Mouse (Mus musculus) layer of hippocampus, postnatal 14 days (tissue): ENCODE results near the gene Ly6g5b. TPM values are rescaled to one million over a fixed set of nuclear protein-coding genes. Genes with fewer than 3 reads are reported as not detected.
A peak's percentile ranks its signal among the peaks of the same experiment; 100 is the strongest.
"Not testable (repeated sequence)": the region's sequence is repeated elsewhere in the genome, so short reads cannot be mapped to it uniquely, and the experiment has no call there.

Experiments
- DNase-seq, 2 experiments: peaks; one replicate each; pipeline ENCODE4 v3.0.0; 2021 to 2022; ENCODE audit warnings: low spot score in 2 of 2, mixed read lengths in 1 of 2
- total RNA-seq, 2 experiments: library from RNA; stranded (reverse); gene quantifications; 2 replicates each; pipeline ENCODE4 v1.2.3; 2021

Gene Ly6g5b
- total RNA-seq, 2 experiments from 2014 or later, result 0.67 to 0.74 TPM

DNA sequence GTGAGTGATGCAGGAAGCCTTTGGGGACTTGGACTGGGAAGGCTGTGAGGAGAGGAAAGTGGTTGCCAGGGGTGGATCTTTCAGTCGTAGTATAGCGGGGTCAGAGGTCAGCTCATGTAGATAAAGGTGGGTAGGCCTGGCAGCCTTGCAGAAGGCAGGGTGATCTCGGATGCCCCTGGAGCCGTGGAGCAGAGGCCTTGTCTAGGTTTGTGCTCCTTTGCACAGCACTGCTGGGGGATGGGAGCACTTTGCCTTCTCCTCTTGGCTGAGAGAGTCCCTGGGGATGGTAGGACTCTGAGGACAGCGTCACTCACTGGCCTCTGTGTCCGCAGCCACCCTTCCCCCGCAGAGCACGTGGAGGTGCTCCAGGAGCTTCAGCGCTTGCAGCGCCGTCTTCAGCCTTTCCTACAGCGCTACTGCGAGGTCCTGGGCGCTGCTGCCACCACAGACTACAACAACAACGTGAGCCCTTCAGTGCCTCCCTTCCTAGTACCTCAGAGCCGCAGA lies 25.3 kb upstream of the Ly6g5b start:
- no peak for DNase-seq

DNA sequence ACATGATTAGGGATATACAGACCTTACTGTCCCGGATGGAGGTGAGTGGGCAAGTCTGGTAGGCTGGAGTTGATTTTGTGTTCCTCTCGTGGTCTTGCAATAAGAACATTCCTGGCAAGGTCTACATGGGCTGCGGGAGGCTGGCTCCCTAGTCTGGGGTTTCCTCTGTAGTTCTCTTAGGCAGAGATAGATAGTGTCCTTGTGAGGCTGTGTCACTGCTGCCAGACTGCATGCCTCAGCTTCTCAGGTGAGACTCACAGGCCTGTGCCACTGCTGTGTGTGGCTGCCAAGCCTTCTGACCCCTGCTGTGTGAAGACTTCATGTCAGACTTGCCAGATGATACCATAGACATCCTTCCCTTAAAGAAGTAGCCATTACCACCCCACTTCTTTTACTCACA lies 24.0 kb upstream of the Ly6g5b start:
- no peak for DNase-seq

DNA sequence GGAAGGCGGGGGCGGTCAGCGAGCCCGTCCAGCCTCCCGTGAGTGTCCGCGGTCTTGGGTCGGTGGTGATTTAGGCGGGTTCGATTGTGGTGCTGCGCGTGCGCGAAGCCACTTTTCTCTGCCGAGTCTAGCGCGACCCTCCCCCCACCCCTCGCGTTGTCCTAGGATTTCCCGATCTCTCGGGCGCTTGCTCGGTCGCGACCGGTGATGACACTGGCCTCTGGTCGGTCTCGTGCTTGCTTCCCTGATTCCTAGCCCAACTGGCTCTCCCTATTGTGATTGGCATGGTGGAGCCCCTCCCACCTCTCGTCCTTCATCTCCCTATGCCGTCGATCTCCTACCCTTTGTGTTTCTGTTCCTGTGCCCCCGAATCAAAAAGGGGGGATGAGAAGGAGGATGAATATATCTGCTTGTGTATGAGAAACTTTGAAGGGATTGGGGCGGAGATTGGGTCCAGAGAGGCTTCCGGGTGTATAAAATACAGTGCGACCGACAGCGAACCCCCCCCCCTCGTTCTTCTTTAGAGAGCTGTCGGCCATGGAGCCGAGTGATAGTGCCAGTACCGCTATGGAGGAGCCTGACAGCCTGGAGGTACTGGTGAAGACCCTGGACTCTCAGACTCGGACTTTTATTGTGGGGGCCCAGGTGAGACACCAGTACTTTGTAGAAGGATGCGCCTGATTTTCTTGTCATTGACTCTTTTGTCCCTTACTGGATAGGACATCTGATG lies 20.5 kb upstream of the Ly6g5b start:
- no peak for DNase-seq

DNA sequence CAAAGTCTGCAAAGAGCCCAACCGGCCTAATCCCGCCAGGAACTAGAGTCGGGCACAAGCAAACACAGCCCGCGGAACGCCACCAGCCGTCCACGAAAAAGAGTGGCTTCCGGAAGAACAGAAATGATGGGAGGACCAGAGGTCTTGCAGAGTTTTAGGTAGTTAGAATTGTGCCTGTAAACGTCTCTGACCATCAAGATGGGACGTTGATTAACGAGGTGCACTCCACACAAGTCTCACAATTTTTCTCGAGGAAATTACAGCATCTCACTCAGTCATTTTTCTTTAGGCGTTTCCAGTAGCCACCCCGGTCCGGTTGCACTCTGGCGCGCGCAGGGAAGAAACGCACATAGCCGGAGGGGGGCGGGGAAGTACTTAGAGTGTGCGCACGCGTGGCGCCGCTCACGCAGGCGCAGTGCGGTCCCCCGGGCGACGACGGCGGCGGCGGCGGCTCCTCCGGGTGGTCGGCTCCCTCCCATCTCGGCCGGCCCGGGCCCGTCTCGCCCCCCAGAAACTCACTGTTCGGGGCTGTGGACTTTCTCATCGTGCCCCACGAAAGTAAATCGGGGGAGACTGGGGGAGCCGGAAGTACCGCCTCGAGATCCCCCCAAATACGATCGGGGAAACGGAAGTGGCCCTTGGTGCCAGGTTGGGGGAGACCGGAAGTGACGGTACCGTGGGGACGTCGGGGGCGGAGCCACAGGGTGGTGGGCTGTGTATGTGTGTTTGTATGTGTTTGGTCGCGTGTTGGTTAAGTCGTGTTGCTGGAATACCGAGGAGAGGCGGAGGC lies 19.8 kb upstream of the Ly6g5b start, which contains the start of gene Bag6:
TSS of gene Bag6 (plus strand) at position 378 of the 790 bp plus-strand sequence.
- peak; percentile 95 to 98 for DNase-seq

DNA sequence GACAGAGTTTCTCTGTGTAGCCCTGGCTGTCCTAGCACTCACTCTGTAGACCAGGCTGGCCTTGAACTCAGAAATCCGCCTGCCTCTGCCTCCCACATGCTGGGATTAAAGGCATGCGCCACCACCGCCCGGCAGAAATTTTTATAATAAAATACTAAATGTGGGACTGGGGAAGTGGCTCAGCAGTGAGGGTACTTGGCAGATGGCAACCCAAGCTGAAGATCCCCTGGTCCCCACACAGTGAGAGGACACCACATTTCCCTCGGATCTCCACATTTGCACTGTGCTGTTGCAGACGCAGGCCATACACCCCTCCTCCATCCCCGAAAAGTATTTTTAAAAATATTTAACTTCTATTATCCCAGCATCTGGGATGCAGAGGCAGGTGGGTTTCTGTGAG lies 18.3 kb upstream of the Ly6g5b start:
- no peak for DNase-seq

DNA sequence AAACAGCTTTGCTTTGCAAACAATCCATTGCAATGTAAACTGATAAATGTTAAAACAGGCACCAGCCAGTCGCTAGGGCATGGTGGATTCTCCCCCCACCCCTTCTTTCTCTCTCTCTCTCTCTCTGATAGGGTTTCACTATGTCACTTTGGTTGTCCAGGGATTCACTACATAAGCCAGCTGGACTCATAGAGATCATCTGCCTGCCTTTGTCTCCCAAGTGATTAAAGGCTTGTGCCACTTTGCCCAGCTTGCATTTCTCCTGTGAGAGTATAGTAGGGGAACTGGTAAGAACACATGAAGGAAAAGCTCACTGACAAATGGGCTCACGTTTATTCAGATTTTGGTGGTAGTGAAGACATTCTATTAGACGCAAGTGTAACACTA lies 16.9 kb upstream of the Ly6g5b start:
- no peak for DNase-seq

DNA sequence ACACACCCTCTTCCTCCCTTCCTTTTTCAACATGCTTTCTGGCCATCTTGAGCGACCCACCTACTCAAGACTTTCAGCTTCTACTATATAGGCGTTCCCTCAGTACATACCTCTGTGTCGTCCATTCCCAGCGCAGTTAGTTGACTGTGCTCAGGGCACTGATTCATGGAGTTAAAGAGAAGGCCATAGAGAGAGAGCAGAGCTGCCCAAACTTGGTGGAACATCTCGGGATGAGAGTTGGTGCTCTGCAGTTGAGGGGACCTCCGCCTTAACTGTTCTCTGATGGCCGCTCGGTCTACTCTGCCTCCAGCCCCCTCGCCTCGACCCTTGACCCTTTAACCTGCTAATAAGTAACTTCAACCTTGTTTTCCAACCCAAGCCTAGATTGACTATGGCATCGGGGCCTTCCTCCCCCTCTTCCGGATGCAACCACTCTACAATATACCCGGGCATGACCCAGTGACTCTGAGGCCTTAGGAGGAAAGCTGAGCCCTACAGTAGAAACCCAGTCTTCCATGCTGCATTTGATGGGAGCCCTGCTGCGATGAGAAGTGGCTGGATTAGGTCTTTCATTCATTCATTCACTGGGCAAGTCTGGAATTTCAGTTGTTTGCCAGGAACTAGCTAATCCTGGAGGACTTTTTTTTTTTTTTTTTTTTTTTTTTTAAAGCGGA lies 16.4 kb upstream of the Ly6g5b start, which contains the start of gene Apom:
TSS of gene Apom (minus strand) at position 551 of the 674 bp plus-strand sequence.
- DNase-seq, result no peak

DNA sequence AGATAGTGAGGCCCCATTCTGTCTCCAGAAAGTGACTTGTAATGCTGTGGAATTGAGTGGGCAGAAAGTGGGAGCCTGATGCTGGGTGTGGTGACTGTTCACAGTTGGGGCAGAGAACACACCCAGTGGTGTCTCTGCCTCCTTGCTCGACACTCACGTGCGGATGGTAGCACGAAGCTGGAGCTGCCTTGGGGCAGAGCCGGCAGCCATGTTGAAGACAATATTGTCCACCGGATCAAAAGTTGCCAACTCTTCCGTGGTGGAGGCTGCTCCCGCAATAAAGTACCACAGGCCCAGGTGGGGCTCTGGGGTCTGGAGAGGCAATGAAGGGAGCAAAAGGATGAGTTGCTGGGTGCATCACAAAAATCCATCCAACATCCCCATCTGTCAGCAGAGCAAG lies 15.8 kb upstream of the Ly6g5b start:
- no peak for DNase-seq

DNA sequence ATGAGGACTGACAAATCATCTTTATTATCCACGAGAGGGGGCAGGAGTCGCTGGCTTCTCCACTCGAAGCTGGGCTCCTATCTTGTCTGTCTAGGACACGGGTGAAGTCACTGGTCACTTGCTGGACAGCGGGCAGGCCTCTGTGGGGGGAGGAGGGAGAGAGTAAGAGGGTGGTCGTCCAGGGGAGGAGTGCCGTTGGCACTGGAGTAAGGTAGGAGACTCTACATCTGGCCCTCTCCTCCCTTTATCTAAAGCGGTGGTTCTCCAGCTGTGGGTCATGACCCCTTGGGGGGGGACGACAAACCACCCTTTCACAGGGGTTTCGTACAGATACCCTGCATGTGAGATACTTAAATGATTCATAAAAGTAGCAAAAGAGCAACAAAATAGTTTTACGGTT lies 13.8 kb upstream of the Ly6g5b start:
- no peak for DNase-seq

DNA sequence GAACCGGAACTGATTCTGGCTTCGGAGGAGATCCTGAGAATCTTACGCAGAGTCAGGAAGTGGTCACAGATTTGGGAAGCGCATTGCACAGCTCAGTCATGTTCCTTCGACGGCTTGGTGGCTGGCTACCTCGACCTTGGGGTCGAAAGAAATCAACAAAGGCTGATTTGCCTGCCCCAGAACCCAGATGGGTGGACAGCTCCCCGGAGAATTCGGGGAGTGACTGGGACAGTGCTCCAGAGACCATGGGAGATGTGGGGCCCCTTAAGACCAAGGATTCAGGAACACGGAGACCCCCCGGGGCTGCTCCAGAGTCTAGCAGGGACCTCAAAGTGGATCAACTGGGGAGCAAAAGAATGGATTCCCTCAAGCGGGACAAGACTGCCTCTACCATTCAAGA lies 11.8 kb upstream of the Ly6g5b start:
- no peak for DNase-seq

DNA sequence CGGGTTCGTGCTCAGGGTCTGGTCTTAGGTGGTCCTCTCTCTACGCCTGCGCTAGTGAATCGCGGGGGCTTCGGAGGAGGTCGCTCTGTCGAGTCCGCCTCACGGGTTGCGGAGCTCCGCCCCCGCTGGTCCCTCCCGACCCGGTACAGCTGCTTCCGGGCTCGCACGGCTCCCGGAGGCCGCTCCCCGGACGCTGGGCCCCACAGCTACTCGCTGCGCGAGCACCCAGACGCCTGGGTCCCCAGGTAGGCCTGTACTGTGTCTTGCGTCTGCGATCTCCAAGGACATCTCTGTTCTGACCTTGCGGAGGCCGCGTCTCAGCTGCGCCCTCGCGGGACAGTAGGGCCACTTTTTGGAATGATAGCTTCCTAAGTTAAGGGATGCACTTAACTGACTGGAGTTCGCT lies 11.0 kb upstream of the Ly6g5b start, which contains the start of gene D17H6S53E:
TSS of gene D17H6S53E (plus strand) at position 168 of the 406 bp plus-strand sequence.
- DNase-seq, result peak; percentile 68 to 70

DNA sequence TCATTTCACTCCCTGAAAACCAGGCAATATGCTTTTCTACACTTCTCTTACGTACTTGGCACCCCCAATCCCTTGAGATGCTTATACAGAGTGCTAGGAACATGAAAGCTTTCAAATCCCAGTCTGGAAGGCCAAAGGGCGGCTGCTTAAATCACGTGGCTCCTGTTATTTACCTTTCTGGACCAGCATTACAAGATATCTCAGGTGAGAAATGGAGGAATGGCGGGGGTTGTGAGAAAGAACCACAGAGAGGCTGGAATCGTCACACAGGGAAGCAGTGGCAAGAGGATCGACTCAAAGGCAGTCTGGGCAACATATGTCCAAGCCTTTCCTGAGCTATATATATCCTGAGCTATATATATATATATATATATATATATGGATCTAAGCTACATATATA lies 10.3 kb upstream of the Ly6g5b start:
- no peak for DNase-seq

DNA sequence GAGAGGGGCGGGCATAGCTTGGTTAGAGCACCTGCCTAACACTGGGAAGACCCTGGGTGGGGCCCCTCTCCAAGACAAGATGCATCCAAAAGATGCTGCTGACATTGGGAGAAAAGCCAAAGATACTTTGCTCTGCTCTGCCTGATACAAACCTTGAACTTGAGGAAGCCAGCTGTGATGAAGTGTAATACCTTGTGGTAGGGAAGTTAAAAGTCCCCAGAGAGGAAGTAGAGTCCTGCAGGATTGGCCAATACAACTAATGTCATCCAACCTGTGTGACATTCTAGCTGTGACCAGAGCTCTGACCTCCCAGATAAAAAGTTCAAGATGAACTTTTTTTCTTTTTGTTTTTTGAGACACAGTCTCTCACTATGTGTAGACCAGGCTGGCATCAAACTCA lies 9.9 kb upstream of the Ly6g5b start:
- no peak for DNase-seq

DNA sequence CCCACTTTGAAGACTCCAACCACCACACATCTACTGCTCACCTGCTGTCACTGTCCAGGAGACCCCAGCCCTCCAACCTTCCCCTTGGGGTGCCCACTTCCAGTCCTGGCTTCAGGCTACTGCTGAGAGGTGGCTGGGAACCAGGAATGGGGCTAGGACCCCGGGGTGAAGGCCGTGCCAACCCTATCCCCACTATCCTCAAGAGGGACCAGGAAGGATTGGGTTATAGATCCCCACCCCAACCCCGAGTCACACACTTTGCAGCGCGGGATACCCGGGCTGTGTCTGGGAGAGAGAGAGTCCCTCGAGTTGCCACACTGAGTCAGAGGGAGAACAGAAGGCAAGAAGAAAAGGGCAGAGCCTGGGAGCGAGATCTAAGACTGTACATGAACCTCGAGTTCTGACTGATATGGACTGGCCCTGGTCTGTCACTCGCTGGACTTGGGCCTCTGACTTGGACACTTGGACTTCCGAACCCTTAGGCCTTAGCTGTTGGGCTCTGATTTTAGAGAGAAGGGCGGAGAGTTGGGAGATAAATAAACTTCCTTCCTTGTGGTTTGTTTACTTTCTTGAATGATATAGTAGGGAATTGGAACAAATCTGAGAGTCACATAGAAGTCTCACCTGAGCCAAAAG lies 9.2 kb upstream of the Ly6g5b start:
- not testable (repeated sequence) for DNase-seq

DNA sequence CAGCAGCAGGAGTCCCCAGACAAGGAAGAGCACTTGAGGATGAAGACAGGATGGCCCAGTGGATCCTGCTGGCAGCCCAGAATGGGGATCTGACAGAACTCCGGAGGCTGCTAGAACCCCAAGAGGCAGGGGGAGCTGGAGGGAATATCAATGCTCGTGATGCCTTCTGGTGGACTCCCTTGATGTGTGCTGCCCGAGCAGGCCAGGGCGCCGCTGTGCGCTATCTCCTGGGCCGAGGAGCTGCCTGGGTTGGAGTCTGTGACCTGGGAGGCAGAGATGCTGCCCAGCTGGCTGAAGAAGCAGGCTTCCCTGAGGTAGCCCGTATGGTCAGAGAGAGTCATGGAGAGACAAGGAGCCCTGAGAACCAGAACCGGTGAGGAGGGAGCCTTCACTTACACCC lies 8.1 kb upstream of the Ly6g5b start:
- DNase-seq, result not testable (repeated sequence)

DNA sequence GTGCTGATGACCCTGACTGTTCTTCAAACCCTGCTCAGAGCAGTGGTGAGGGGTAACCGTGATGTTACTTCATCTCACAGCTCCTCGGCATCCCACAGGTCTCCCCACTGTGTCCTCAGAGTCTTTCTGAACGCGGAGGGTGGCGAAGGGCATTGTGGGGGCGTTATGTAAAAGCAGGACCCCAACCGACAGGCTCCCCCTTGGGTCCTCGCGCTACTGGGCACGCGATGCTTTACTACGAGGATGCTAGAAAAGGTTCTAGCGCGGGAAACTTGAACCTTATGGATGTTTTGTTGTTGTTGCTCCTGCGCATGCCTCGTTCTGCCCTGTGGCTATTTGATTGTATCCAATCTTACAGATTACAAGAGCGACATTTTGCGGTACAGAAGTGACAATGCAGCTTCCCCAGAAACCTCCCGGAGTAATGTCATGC lies 6.7 kb upstream of the Ly6g5b start, which contains the start of gene Csnk2b:
TSS of gene Csnk2b (minus strand) at position 183 of the 433 bp plus-strand sequence.
- peak in 1 of 2 experiments; percentile 81 for DNase-seq

DNA sequence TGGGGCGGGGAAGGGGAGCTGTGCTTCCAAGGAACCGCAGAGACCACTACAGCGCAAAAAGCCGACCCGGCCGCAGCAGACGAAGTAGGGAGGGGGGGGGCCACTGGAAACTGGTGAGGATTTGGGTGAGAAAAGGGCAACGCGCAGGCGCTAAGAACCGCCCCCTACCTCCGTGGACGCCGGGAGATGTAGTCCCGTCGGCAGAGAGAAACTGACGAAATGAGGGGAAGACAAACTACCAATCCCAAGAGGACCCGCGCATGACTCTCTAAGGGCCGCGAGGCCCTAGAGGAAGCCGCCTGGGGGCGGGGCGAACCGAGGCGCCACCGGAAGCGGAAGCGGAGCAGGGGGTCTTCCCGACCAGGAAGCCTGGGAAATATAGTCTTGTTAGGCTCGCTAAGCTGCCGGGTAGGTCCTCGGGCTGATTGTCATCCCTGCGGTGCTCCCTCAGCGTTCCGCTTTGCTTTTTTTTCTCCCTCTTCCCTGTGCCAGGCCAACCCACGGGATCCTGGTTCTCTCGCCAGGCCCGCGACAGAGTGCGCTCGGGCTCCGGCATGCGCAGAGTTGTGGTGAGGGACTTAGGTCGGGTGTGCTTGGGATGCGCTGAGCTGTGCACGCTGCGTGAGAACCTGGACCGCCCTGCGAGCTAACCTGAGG lies 6.0 kb upstream of the Ly6g5b start, which contains the start of gene Gpank1:
TSS of gene Gpank1 (plus strand) at position 313 of the 657 bp plus-strand sequence.
- peak; percentile 96 to 99 for DNase-seq

DNA sequence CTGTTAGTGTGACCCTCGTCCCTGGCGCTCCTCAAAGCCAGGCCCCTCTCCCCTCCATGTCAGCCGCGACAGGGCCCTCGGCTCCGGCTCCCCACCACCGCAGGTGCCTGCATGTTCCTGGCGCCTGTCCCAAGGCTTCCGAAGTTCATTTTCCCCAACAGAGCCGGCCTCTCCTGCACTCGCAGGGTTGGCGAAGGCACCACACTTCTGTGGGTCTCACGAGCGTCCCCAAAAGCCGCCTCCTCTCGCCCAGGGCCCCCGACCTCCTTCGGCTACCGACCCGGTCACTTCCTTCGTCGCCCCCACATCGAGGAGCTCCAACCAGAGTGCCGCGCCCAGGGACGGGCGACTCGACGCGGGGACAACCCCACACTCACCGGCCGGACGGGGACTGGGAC lies 5.5 kb upstream of the Ly6g5b start:
- DNase-seq, result peak in 1 of 2 experiments; percentile 17

DNA sequence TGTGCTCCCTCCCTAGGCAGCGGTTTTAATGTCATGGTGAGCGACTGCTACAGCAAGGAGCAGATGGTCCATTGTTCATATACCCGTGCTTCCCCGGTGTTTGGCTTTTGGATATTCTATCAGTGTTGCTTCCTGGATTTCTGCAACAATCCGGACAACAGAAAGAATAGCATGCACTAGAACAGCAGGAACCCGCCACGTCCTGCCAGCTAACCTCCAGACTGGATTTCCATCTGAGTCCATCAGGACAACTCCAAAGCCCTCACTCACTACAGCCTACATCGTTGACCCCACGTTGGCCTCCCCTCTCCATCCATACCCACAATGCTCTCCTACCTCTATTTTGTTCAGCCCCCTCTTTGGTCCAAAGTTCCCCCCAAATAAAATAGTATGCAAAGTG lies 3.5 kb downstream of the Ly6g5b start:
- DNase-seq, result no peak

DNA sequence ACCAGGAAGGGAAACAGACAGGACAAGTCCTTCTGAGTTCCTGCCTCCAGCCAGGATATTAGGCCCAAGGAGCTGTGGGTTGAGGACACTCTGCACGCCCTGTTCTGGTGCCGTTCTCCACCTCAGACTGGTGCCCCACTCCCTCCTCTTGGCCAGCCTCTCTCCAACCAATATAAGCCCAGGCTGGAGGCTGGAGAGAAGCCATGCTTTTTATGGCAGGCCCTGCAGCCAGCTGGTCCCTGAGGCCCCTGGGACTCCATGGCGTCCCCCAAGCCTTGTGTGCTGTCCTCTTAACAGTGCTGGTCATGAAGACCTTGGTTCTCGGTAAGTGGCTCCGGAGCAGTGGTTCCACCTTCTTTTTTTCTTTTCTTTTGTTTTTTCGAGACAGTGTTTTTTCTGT lies 7.1 kb downstream of the Ly6g5b start, which contains the start of gene Ly6g5c:
TSS of gene Ly6g5c (plus strand) at position 183 of the 400 bp plus-strand sequence.
- DNase-seq, result no peak
